Mouse (Mus musculus) stomach, postnatal 0 days (tissue): ENCODE results near the gene Elf2.

ENCODE experiments used
- CTCF ChIP-seq: IDR thresholded peaks from 2 replicates; pipeline ENCODE4 v1.5.1; 2016; ENCODE audit warnings: antibody characterized with exemption, low read depth, mild to moderate bottlenecking, moderate library complexity
- EP300 ChIP-seq: optimal IDR thresholded peaks from 2 replicates; pipeline ENCODE3; 2016; ENCODE audit warnings: antibody characterized with exemption

DNA sequence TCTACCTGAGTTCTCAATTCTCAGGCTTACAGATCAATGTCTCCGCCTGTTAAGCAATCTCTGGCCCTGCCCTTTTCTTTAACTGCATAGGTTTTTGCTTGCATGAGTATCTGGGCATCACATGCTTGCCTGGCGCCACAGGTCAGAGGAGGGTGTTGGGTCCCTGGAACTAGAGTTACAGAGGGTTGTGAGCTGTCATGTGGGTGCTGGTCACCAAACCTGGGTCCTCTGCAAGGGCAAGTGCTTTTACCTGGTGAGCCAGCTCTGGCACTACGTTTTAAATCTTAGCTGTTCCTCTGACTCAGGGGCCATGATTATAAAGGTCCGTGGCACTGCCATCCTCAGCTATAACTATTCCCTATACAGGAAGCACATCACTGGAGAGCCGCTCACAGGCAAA lies 19.3 kb downstream of the Elf2 start:
- TF ChIP-seq CTCF (no peak), EP300 (no peak)
